ENCODE assay signal across 8 mouse cellular contexts in the genomic region with DNA sequence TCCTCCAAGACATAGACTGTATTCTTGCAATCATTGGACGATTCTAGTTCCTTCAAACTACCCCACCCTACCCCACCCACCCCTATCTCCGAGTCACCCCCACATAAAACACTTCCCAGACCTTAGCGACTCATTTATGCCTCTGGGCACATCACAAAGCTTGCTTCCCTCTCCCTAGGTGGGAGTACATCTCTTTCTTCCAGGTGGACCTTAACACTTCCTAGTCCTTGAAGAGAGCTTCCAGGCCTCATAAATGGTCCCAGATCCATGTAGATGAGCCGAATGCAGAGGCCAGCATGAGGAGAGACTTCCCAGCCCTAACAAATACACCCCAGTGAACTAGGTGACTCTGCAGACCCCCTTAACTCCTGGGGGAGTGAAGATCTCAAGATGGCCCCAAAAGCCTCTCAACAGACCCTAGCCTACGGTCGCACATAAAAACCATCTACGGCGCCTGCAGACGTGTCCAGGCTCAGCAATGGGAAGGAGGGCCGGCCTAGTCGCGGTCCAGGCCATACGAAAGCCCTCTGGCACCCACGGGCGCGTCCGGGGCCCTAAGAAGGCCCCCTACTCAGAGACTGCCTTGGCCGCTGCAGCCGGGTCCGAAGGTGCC. TPM values are rescaled to one million over a fixed set of nuclear protein-coding genes. Genes with fewer than 3 reads are reported as not detected.
DNase-seq lines count a peak whose midpoint lies in the region; ATAC-seq lines count a peak whose summit lies in the region.

No protein-coding gene starts in this region.

- no peaks in the 10 kb centered on the region for H3K9me3 ChIP-seq in heart, embryonic 14.5 days (ENCODE audit: control insufficient read depth, low read length)
- H3K9me3 ChIP-seq in hindbrain, embryonic 11.5 days (ENCODE audit: control insufficient read depth, low read length) = no peaks in the 10 kb centered on the region

- WGBS in heart, embryonic 14.5 days = 1% methylated on average over 17 of the region's 20 CpGs
- 2% methylated on average over 20 of the region's 20 CpGs for WGBS in hindbrain, embryonic 11.5 days

- H3K27me3 ChIP-seq in heart, embryonic 14.5 days (ENCODE audit: control insufficient read depth, insufficient read depth, low read length) = no peaks in the 10 kb centered on the region
- no peaks in the 10 kb centered on the region; the same call in 1 of the 2 replicates for H3K27me3 ChIP-seq in hindbrain, embryonic 11.5 days (ENCODE audit: control insufficient read depth, insufficient read depth, low read length)

- peaks cover 38% of the 10 kb centered on the region for H3K36me3 ChIP-seq in heart, embryonic 14.5 days (ENCODE audit: control insufficient read depth, insufficient read depth, low read length)
- H3K36me3 ChIP-seq in hindbrain, embryonic 11.5 days (ENCODE audit: control insufficient read depth, insufficient read depth, low read length) = peaks cover 9% of the 10 kb centered on the region; the same call in 1 of the 2 replicates

- ATAC-seq in heart, embryonic 14.5 days (ENCODE audit: insufficient number of reproducible peaks, insufficient read depth, low FRiP score, low read depth) = no peak
- ATAC-seq in hindbrain, embryonic 11.5 days (ENCODE audit: low FRiP score) = no peak
- no peak for ATAC-seq in granulocyte monocyte progenitor cell, adult 5-6 weeks (replicated peaks; ENCODE audit: poor library complexity, severe bottlenecking)

- no peak for DNase-seq in heart, postnatal 14 days
- DNase-seq in MEL-GATA-1-ER (ENCODE audit: extremely low read depth, low read depth) = peak; percentile 59
- no peak for DNase-seq in hindbrain, embryonic 11.5 days (ENCODE audit: low spot score)
- DNase-seq in mesoderm, embryonic 11.5 days (ENCODE audit: low read depth, low spot score) = peak; percentile 20
- no peak for DNase-seq in thymus, postnatal 0 days (ENCODE audit: low spot score)
- no peak for DNase-seq in layer of hippocampus, adult 9-11 months

- peak overlapping the region; percentile 66 for H3K4me2 ChIP-seq in heart, embryonic 14.5 days (ENCODE audit: low read length)
- peak overlapping the region; percentile 70 for H3K4me2 ChIP-seq in hindbrain, embryonic 11.5 days (replicated peaks; ENCODE audit: low read depth, low read length)

- intact Hi-C loops in heart, postnatal 14 days (cut with DNase I) = loop anchor here (2.0 kb wide), 1 partner anchor 15 kb away; no protein-coding TSS in a partner anchor

- peak overlapping the region; percentile 97 for H3K9ac ChIP-seq in heart, embryonic 14.5 days (ENCODE audit: low read length)
- peak overlapping the region; percentile 91 for H3K9ac ChIP-seq in hindbrain, embryonic 11.5 days (ENCODE audit: low read depth, low read length)

- H3K4me3 ChIP-seq in heart, embryonic 14.5 days (ENCODE audit: control insufficient read depth in 1 of 2, insufficient read depth in 1 of 2, low read depth in 1 of 2, low read length in 2 of 2) = peak overlapping the region; percentile 69 to 88
- peak overlapping the region; percentile 94 for H3K4me3 ChIP-seq in hindbrain, embryonic 11.5 days (ENCODE audit: low read depth, low read length)

- peaks cover 6 to 16% of the 10 kb centered on the region in 2 experiments; a peak in 3 of 4 replicates for H3K4me1 ChIP-seq in heart, embryonic 14.5 days (ENCODE audit: control insufficient read depth in 2 of 2, insufficient read depth in 2 of 2, low read length in 2 of 2)
- H3K4me1 ChIP-seq in hindbrain, embryonic 11.5 days (replicated peaks; ENCODE audit: control insufficient read depth, insufficient read depth, low read length) = no peaks in the 10 kb centered on the region; the same call in 1 of the 2 replicates

- peak overlapping the region; percentile 61 to 100 for H3K27ac ChIP-seq in heart, embryonic 14.5 days (replicated peaks in 1 of 2; ENCODE audit: control insufficient read depth in 1 of 2, insufficient read depth in 1 of 2, low read depth in 2 of 2, low read length in 2 of 2)
- H3K27ac ChIP-seq in hindbrain, embryonic 11.5 days (ENCODE audit: low read depth, low read length) = peak overlapping the region; percentile 74

RNA-seq across cellular contexts. Expression of gene Scaf1, which starts 0.7 kb away (rescaled TPM):
- 36.2 and 36.8 TPM in 2 replicates for polyA plus RNA-seq in heart, embryonic 14.5 days (2014; fragmentation: Nextera tagmentation; extraction: Ambion mirVana)
- 10 to 100 TPM; 53.8 to 56.1 TPM for total RNA-seq in heart, postnatal 14 days (2021)
- polyA plus RNA-seq in hindbrain, embryonic 11.5 days (2014; fragmentation: Nextera tagmentation; extraction: Ambion mirVana) = 44.0 and 49.6 TPM in 2 replicates
- polyA plus RNA-seq in thymus, postnatal 0 days (2015; fragmentation: Nextera tagmentation; extraction: Ambion mirVana) = 19.6 and 20.1 TPM in 2 replicates
- total RNA-seq in granulocyte monocyte progenitor cell, adult 5-6 weeks (2014; fragmentation: Nextera tagmentation) = 28.6 and 29.8 TPM in 2 replicates
- 15.7 and 17.8 TPM in 2 replicates for total RNA-seq in granulocyte monocyte progenitor cell, adult 5-6 weeks (2017)

RNA-seq across cellular contexts. Expression of gene Rras, which starts 2.3 kb away (rescaled TPM):
- 98.6 and 108 TPM in 2 replicates for polyA plus RNA-seq in heart, embryonic 14.5 days (2014; fragmentation: Nextera tagmentation; extraction: Ambion mirVana)
- 10 to 100 TPM; 60.7 to 62.8 TPM for total RNA-seq in heart, postnatal 14 days (2021)
- polyA plus RNA-seq in hindbrain, embryonic 11.5 days (2014; fragmentation: Nextera tagmentation; extraction: Ambion mirVana) = 21.2 and 21.6 TPM in 2 replicates
- polyA plus RNA-seq in thymus, postnatal 0 days (2015; fragmentation: Nextera tagmentation; extraction: Ambion mirVana) = 35.8 and 37.0 TPM in 2 replicates
- total RNA-seq in granulocyte monocyte progenitor cell, adult 5-6 weeks (2014; fragmentation: Nextera tagmentation) = 2.3 and 7.8 TPM in 2 replicates
- total RNA-seq in granulocyte monocyte progenitor cell, adult 5-6 weeks (2017) = 1.0 and 1.4 TPM in 2 replicates

RNA-seq across cellular contexts. Expression of gene Bcl2l12, which starts 16.9 kb away (rescaled TPM):
- polyA plus RNA-seq in heart, embryonic 14.5 days (2014; fragmentation: Nextera tagmentation; extraction: Ambion mirVana) = 34.7 and 35.4 TPM in 2 replicates
- total RNA-seq in heart, postnatal 14 days (2021) = 10 to 100 TPM; 10.4 to 12.3 TPM
- 54.2 and 56.8 TPM in 2 replicates for polyA plus RNA-seq in hindbrain, embryonic 11.5 days (2014; fragmentation: Nextera tagmentation; extraction: Ambion mirVana)
- polyA plus RNA-seq in thymus, postnatal 0 days (2015; fragmentation: Nextera tagmentation; extraction: Ambion mirVana) = 66.6 and 68.8 TPM in 2 replicates
- total RNA-seq in granulocyte monocyte progenitor cell, adult 5-6 weeks (2014; fragmentation: Nextera tagmentation) = 19.4 and 57.9 TPM in 2 replicates
- 18.4 and 32.9 TPM in 2 replicates for total RNA-seq in granulocyte monocyte progenitor cell, adult 5-6 weeks (2017)

RNA-seq across cellular contexts. Expression of gene Irf3, which starts 18.0 kb away (rescaled TPM):
- polyA plus RNA-seq in heart, embryonic 14.5 days (2014; fragmentation: Nextera tagmentation; extraction: Ambion mirVana) = 57.6 and 60.9 TPM in 2 replicates
- 10 to 100 TPM; 36.5 to 40.2 TPM for total RNA-seq in heart, postnatal 14 days (2021)
- 59.6 and 63.9 TPM in 2 replicates for polyA plus RNA-seq in hindbrain, embryonic 11.5 days (2014; fragmentation: Nextera tagmentation; extraction: Ambion mirVana)
- polyA plus RNA-seq in thymus, postnatal 0 days (2015; fragmentation: Nextera tagmentation; extraction: Ambion mirVana) = 138 and 145 TPM in 2 replicates
- total RNA-seq in granulocyte monocyte progenitor cell, adult 5-6 weeks (2014; fragmentation: Nextera tagmentation) = 76.6 and 105 TPM in 2 replicates
- total RNA-seq in granulocyte monocyte progenitor cell, adult 5-6 weeks (2017) = 87.5 and 88.9 TPM in 2 replicates

RNA-seq across cellular contexts. Expression of gene Prmt1, which starts 29.1 kb away (rescaled TPM):
- 134 and 145 TPM in 2 replicates for polyA plus RNA-seq in heart, embryonic 14.5 days (2014; fragmentation: Nextera tagmentation; extraction: Ambion mirVana)
- 100 to 1,000 TPM; 119 to 128 TPM for total RNA-seq in heart, postnatal 14 days (2021)
- 249 and 259 TPM in 2 replicates for polyA plus RNA-seq in hindbrain, embryonic 11.5 days (2014; fragmentation: Nextera tagmentation; extraction: Ambion mirVana)
- 364 and 365 TPM in 2 replicates for polyA plus RNA-seq in thymus, postnatal 0 days (2015; fragmentation: Nextera tagmentation; extraction: Ambion mirVana)
- total RNA-seq in granulocyte monocyte progenitor cell, adult 5-6 weeks (2014; fragmentation: Nextera tagmentation) = 104 and 115 TPM in 2 replicates
- total RNA-seq in granulocyte monocyte progenitor cell, adult 5-6 weeks (2017) = 138 and 190 TPM in 2 replicates

Comparison
In these comparisons a context has a peak if more than half of its experiments do, and no peak if none do; other contexts are left out.
1. DNase-seq: peak in MEL-GATA-1-ER (single experiment) and mesoderm, embryonic 11.5 days (single experiment); none in heart, postnatal 14 days (0 of 2), hindbrain, embryonic 11.5 days (single experiment), thymus, postnatal 0 days (single experiment) and layer of hippocampus, adult 9-11 months (single experiment).